Mouse (Mus musculus): Measurements from ENCODE around the gene Kcnab3.

DNA sequence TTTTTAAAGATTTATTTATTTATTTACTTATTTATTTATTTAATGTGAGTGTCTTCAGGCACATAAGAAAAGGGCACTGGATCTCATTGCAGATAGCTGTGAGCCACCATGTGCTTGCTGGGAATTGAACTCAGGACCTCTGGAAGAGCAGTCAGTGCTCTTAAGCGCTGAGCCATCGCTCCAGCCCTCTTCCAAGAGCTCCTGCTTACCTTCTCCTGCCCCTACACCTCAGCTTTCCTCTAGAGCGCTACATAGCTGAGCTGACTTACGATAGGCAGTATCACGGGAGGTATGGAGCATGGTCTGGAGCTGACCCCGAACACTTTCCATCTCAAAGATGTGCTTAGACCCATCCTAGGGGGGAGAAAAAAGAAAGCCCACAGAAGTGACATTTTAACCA is 4.5 kb upstream of the Kcnab3 start:
- TF ChIP-seq CTCF (conservative IDR thresholded peaks at IDR 0.05; ENCODE audit: low read length) (no peak), POU5F1 (IDR thresholded peaks at IDR 0.05; ENCODE audit: borderline replicate concordance, low read length) (no peak), NANOG (IDR thresholded peaks at IDR 0.05; ENCODE audit: borderline replicate concordance, low read length) (no peak)

Data from E14TG2a.4 (cell line).